Mouse (Mus musculus): ENCODE results near the gene Galm. TPM values are rescaled to one million over a fixed set of nuclear protein-coding genes. Genes with fewer than 3 reads are reported as not detected.

The Galm gene
- polyA plus RNA-seq (2012; ENCODE audit: low replicate concordance), result 0.48 and 0.63 TPM in 2 replicates

DNA sequence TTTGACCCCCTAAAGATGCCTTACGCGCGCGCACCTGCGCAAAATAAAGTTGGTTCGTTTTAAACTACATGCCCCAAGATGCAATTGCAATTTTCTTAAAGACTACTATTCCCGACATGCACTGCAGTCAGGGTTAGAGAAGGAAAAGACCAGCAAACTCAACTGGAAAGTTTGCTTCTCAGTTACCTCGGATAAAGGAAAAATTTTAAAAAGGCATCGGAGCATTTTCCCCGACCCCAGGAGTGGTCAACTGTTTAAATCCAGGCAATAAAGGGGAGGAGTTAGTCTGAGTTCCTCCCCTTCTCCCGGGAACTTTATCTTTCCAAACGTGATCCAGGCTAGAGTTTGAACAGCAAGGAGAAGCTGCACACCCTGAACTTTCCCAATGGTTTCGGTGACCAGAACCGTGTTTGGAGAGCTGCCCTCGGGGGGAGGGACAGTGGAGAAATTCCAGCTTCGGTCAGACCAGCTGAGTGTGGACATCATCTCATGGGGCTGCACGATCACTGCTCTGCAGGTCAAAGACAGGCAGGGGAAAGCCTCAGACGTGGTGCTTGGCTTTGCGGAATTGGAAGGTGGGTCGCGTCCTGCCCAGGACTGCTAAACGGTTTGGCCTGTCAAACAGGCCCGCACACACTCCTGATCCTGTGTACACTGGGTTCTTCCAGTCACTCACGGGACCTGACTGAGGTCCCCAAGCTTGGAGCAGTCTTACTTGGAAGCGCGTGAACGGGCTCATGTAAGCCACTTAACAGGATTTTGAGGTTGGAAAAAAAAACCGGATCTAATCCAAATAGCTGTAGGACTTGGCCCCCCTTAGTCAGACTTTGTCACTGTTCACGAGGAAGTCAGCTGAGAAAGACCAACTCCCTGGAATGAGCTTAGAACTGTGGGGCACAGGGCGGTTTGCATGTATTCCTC lies at the start of gene Galm:
Galm (plus strand) TSS at position 141 of the 921 bp plus-strand sequence.

DNA sequence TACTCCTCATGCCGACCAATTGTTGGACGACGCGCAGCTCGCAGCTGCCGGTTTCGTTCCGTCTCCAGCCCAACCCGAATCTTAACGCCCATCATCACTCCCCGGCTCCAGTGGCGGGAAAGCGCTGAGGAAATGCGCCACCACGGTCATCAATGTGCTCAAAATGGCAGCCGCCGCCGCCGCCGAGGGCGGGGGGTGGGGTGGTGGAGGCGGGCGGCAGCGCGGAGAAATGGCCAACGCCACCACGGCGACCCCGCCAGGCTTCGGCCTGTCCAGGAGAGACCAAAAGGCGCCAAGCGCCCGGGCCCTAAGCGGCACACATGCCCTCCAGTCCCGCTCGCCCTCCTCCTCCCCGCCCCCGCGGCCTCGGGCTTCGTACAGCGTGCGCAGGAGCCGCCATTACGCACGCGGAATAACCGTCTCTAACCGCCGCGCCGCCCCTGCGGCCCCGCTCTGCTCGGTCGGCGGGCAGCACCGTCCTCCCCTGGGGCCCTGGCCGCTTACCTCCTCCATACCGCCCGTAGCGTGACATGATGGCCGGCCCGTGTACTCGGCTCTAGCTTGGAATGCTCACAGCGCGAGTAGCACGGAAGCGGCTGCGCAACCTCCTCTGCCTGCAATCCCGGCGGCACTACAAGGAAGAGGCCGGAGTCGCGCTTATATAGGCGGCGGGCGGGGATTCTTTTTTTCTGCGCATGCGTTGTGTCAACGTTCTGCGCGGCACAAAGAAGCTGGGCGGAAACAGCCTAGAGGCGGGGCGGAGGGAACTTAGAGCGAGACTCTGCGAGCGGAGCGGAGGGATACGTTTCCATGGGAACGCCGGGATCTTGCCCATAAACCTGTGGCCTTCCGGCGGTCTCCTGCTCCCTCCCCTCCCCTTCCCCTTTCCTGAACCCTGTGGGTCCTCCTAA lies 79.7 kb downstream of the Galm start, which contains the start of the genes Srsf7 and Ttc39d:
Srsf7 (minus strand) TSS at position 637 of the 911 bp plus-strand sequence.
Ttc39d (plus strand) TSS at position 790 of the 911 bp plus-strand sequence.

DNA sequence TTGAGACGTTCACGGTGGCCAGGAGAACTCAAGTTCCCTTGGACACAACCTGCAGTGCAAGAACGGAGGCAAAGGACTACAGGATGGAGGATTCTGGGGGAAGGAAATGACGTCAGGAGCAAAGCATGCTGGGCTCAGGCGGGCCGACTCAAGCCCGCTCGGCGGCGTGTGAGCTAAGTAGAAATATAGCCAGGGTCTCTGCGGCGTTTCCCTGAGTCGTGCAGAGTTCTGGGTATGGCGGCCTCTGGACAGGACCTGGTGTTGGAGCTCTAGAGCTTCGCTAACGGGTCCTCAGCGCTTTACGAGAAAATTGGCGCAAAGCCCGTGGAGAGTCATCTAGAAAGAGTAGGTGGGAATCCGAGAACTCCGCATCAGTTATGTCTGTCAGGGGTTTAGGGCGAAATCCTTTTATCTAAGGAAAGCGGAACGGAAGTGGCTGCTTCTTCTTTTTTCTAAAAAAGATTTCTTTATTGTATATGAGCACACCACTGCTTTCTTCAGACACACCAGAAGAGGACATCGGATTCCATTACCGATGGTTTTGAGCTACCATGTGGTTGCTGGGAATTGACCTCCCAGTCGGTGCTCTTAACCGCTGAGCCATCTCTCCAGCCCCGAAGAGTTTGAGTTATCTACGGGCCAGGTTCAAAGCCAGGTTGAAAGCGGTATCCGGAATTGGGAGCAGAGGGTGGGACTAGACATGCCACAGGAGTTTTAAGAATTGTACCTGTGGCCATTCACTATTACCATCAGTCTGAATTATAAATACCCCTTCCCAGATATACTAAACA lies 97.2 kb downstream of the Galm start, which contains the start of gene Gemin6:
Gemin6 (plus strand) TSS at position 116 of the 791 bp plus-strand sequence.

Other genes starting within 250 kb of the Galm start
- gene Atl2, start 231.3 kb upstream of the Galm start, polyA plus RNA-seq (2012; ENCODE audit: low replicate concordance), result 3.1 TPM in 2 replicates
- gene Hnrnpll, start 65.1 kb upstream of the Galm start, polyA plus RNA-seq (2012; ENCODE audit: low replicate concordance), result 9.4 and 25.5 TPM in 2 replicates
- gene Srsf7, start 79.8 kb downstream of the Galm start, polyA plus RNA-seq (2012; ENCODE audit: low replicate concordance), result 5.6 and 102 TPM in 2 replicates
- not detected in 2 replicates for gene Ttc39d, start 80.0 kb downstream of the Galm start, polyA plus RNA-seq (2012; ENCODE audit: low replicate concordance)
- gene Gemin6, start 97.0 kb downstream of the Galm start, polyA plus RNA-seq (2012; ENCODE audit: low replicate concordance), result 0.56 TPM in 1 of 2 replicates, not detected in the other
- gene Morn2, start 162.7 kb downstream of the Galm start, polyA plus RNA-seq (2012; ENCODE audit: low replicate concordance), result 0.97 and 1.5 TPM in 2 replicates
- 17.9 and 18.1 TPM in 2 replicates for gene Dhx57, start 163.0 kb downstream of the Galm start, polyA plus RNA-seq (2012; ENCODE audit: low replicate concordance)
- 0.38 and 1.2 TPM in 2 replicates for gene Arhgef33, start 179.9 kb downstream of the Galm start, polyA plus RNA-seq (2012; ENCODE audit: low replicate concordance)
- not detected in 2 replicates for gene Gm10190, start 246.1 kb downstream of the Galm start, polyA plus RNA-seq (2012; ENCODE audit: low replicate concordance)

Data from hematopoietic multipotent progenitor cell, adult 10-12 weeks (in vitro differentiated cells).